Mouse (Mus musculus): Measurements from ENCODE around the gene Tmem106a. TPM values are rescaled to one million over a fixed set of nuclear protein-coding genes. Genes with fewer than 3 reads are reported as not detected.
A peak's percentile ranks its signal among the peaks of the same experiment; 100 is the strongest.
"Not testable (repeated sequence)": the region's sequence is repeated elsewhere in the genome, so short reads cannot be mapped to it uniquely, and the experiment has no call there.

The Tmem106a gene
- polyA plus RNA-seq, 1 experiment from 2014 or later: 2.0 TPM

- peaks cover 18% of the 10 kb centered on the region for H3K4me1 ChIP-seq
Observed at GRCm38 (mm10) chr11:101626995-101627856, 45.2 kb downstream of the Tmem106a start, which contains the start of gene Rdm1. Gene Rdm1, plus strand, starts transcription at chr11:101627195.

GRCm38 (mm10) chr11:101627857-101628559, 46.0 kb downstream of the Tmem106a start:
- Histone ChIP-seq H3K4me1 (peaks cover 18% of the 10 kb centered on the region), H3K27me3 (no peaks in the 10 kb centered on the region), H3K4me2 (replicated peaks) (peak overlapping the region; percentile 94), H3K9me3 (no peaks in the 10 kb centered on the region), H3K27ac (replicated peaks) (peak overlapping the region; percentile 87), H3K4me3 (peak overlapping the region; percentile 57), H3K36me3 (no peaks in the 10 kb centered on the region), H3K9ac (replicated peaks) (peak overlapping the region; percentile 58)
- ATAC-seq (replicated peaks): peak; percentile 42
- WGBS: under 1% methylated on average over 33 of the region's 33 CpGs

More at GRCm38 (mm10) chr11:101626995-101627856, 45.2 kb downstream of the Tmem106a start, which contains the start of gene Rdm1:
- ATAC-seq (replicated peaks): peak; percentile 90
- H3K36me3 ChIP-seq: no peaks in the 10 kb centered on the region
- H3K9me3 ChIP-seq: no peaks in the 10 kb centered on the region
- H3K27me3 ChIP-seq: no peaks in the 10 kb centered on the region
- H3K9ac ChIP-seq (replicated peaks): peak within 1 kb of the TSS; percentile 58
- WGBS: under 1% methylated on average over 34 of the region's 34 CpGs
- peak within 1 kb of the TSS; percentile 57 for H3K4me3 ChIP-seq
- peak within 1 kb of the TSS; percentile 87 for H3K27ac ChIP-seq (replicated peaks)
- H3K4me2 ChIP-seq (replicated peaks): peak within 1 kb of the TSS; percentile 94

- not testable (repeated sequence) for ATAC-seq (replicated peaks); H3K27me3 ChIP-seq; H3K27ac ChIP-seq (replicated peaks); H3K36me3 ChIP-seq; H3K9me3 ChIP-seq; H3K4me3 ChIP-seq
- WGBS: 65% methylated on average over 5 of the region's 5 CpGs
- H3K9ac ChIP-seq (replicated peaks): 0 out of 2 replicates have a peak overlapping the region, but pooled peaks have one; percentile 58
- H3K4me2 ChIP-seq (replicated peaks): peak overlapping the region; percentile 94
- peaks cover 18% of the 10 kb centered on the region for H3K4me1 ChIP-seq
Observed at GRCm38 (mm10) chr11:101628733-101629417, 46.8 kb downstream of the Tmem106a start.

- 86% methylated on average over 10 of the region's 10 CpGs for WGBS
- H3K9ac ChIP-seq (replicated peaks): no peak overlapping the region
- H3K27me3 ChIP-seq: no peaks in the 10 kb centered on the region
- no peak overlapping the region for H3K4me2 ChIP-seq (replicated peaks)
- no peak for ATAC-seq (replicated peaks)
- H3K4me3 ChIP-seq: no peak overlapping the region
- H3K27ac ChIP-seq (replicated peaks): no peak overlapping the region
- H3K9me3 ChIP-seq: no peaks in the 10 kb centered on the region
- no peaks in the 10 kb centered on the region for H3K36me3 ChIP-seq
- H3K4me1 ChIP-seq: no peaks in the 10 kb centered on the region
Observed at GRCm38 (mm10) chr11:101635660-101636059, 53.6 kb downstream of the Tmem106a start.

GRCm38 (mm10) chr11:101639761-101640160, 57.7 kb downstream of the Tmem106a start:
- Histone ChIP-seq H3K27ac (replicated peaks) (no peak overlapping the region), H3K4me2 (replicated peaks) (no peak overlapping the region), H3K9ac (replicated peaks) (no peak overlapping the region), H3K27me3 (no peaks in the 10 kb centered on the region), H3K36me3 (no peaks in the 10 kb centered on the region), H3K4me1 (peaks cover 15% of the 10 kb centered on the region; the same call in 1 of the 2 replicates), H3K9me3 (no peaks in the 10 kb centered on the region), H3K4me3 (no peak overlapping the region)
- WGBS: 92% methylated on average over 4 of the region's 4 CpGs
- no peak for ATAC-seq (replicated peaks)

- H3K4me1 ChIP-seq: peaks cover 15% of the 10 kb centered on the region; the same call in 1 of the 2 replicates
- H3K9me3 ChIP-seq, H3K36me3 ChIP-seq, H3K27me3 ChIP-seq: not testable (repeated sequence)
- ATAC-seq (replicated peaks): peak; percentile 76
- H3K27ac ChIP-seq (replicated peaks): peak overlapping the region; percentile 89
- H3K4me2 ChIP-seq (replicated peaks): peak overlapping the region; percentile 47
- peak overlapping the region; percentile 41 for H3K4me3 ChIP-seq
- 4% methylated on average over 53 of the region's 53 CpGs for whole genome bisulfite sequencing
- peak overlapping the region; percentile 58 for H3K9ac ChIP-seq (replicated peaks)
Observed at GRCm38 (mm10) chr11:101640857-101641709, 59.0 kb downstream of the Tmem106a start.

Other genes with a start within 250 kb of the Tmem106a start
- not detected in 2 replicates for gene G6pc, start 214.7 kb upstream of the Tmem106a start, polyA plus RNA-seq (2015; fragmentation: Nextera tagmentation; extraction: Ambion mirVana)
- gene Aarsd1, start 164.6 kb upstream of the Tmem106a start, polyA plus RNA-seq (2015; fragmentation: Nextera tagmentation; extraction: Ambion mirVana): 90.2 and 98.7 TPM in 2 replicates
- 6.3 and 7.3 TPM in 2 replicates for gene Gm27029, start 157.4 kb upstream of the Tmem106a start, polyA plus RNA-seq (2015; fragmentation: Nextera tagmentation; extraction: Ambion mirVana)
- gene Rundc1, start 157.2 kb upstream of the Tmem106a start, polyA plus RNA-seq (2015; fragmentation: Nextera tagmentation; extraction: Ambion mirVana): 31.7 and 32.2 TPM in 2 replicates
- 1.0 and 1.7 TPM in 2 replicates for gene Ptges3l, start 156.9 kb upstream of the Tmem106a start, polyA plus RNA-seq (2015; fragmentation: Nextera tagmentation; extraction: Ambion mirVana)
- 267 and 285 TPM in 2 replicates for gene Rpl27, start 139.9 kb upstream of the Tmem106a start, polyA plus RNA-seq (2015; fragmentation: Nextera tagmentation; extraction: Ambion mirVana)
- gene Ifi35, start 133.8 kb upstream of the Tmem106a start, polyA plus RNA-seq (2015; fragmentation: Nextera tagmentation; extraction: Ambion mirVana): 2.4 and 3.2 TPM in 2 replicates
- gene Rnd2, start 117.2 kb upstream of the Tmem106a start, polyA plus RNA-seq (2015; fragmentation: Nextera tagmentation; extraction: Ambion mirVana): 121 and 142 TPM in 2 replicates
- gene Vat1, start 116.0 kb upstream of the Tmem106a start, polyA plus RNA-seq (2015; fragmentation: Nextera tagmentation; extraction: Ambion mirVana): 77.1 and 79.8 TPM in 2 replicates
- gene Brca1, start 30.3 kb upstream of the Tmem106a start, polyA plus RNA-seq (2015; fragmentation: Nextera tagmentation; extraction: Ambion mirVana): 5.6 and 7.1 TPM in 2 replicates
- gene Nbr1, start 30.1 kb upstream of the Tmem106a start, polyA plus RNA-seq (2015; fragmentation: Nextera tagmentation; extraction: Ambion mirVana): 116 and 130 TPM in 2 replicates
- not detected in 2 replicates for gene Gm11634, start 17.0 kb downstream of the Tmem106a start, polyA plus RNA-seq (2015; fragmentation: Nextera tagmentation; extraction: Ambion mirVana)
- 31.0 and 34.6 TPM in 2 replicates for gene Rdm1, start 45.0 kb downstream of the Tmem106a start, polyA plus RNA-seq (2015; fragmentation: Nextera tagmentation; extraction: Ambion mirVana)
- gene Arl4d, start 83.3 kb downstream of the Tmem106a start, polyA plus RNA-seq (2015; fragmentation: Nextera tagmentation; extraction: Ambion mirVana): 45.8 TPM in 2 replicates
- 39.3 and 40.0 TPM in 2 replicates for gene Dhx8, start 150.7 kb downstream of the Tmem106a start, polyA plus RNA-seq (2015; fragmentation: Nextera tagmentation; extraction: Ambion mirVana)
- gene Etv4, start 203.1 kb downstream of the Tmem106a start, polyA plus RNA-seq (2015; fragmentation: Nextera tagmentation; extraction: Ambion mirVana): 5.7 and 6.1 TPM in 2 replicates